Mouse (Mus musculus): ENCODE measurements around the gene C5ar1.
"Not testable (repeated sequence)": the region's sequence is repeated elsewhere in the genome, so short reads cannot be mapped to it uniquely, and the experiment has no call there.

The C5ar1 gene

DNA sequence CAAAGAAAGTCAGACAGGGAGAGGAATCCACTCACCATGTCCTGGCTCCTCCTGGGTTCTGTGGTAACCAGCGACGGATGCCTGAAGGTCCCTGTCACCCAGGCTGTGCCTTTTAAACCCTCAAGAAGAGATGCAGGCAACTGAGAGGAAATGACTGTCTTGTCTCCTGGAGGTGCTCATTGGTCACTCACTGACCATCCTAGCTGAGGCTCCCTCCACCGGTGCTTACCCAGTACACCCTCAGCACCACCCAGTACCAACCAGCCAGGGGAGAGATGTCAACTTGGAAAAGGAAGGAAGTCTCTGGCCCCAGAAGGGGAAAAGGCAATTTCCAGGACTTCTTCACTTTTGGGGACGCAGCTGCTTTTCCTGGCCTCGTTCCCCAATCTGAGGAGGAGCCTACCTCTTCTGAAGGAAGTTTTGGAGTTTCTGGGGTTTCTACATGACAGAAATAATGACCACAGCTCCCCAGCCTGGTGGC, at the start of gene C5ar1:
C5ar1 (minus strand) TSS at position 431 of the 481 bp plus-strand sequence.
- no peak for DNase-seq

DNA sequence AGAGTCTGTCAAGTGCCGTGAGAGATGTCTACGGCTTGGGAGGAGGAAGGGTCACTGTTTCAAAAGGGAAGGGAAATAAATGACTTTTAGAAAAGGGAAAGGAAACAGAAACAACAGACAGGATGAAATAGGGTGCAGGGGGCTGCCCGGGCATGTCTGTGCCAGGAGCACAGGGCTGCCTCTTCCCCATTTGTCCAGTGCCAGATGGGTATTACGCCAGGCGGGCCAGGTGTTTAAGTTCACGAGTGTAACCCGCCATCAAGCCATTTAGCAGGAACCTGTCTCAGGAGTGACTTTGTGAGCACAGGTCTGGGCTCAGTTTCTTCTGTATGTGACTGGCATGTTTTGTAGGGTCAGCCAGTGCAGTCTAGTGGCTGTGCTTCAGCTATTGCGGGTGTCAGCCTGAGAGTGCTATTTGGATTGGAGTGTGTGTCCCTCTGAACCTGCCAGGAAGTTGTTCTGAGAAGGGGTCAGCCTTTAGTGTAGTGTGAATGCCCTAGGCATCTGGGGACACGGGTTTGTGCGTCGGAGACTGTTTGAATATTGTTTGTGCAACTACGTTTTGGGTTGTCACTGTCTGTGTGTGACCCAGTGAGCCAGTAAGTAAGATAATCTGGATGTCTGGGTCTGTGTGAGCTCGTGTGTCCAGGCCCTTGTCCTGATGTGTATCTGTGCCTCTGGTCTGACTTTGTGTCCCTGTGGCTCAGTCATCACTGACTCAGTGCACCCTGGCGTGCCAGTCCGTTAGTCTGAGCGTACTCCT, 49.4 kb upstream of the C5ar1 start:
- peak in 1 of 2 experiments; percentile 20 for DNase-seq

DNA sequence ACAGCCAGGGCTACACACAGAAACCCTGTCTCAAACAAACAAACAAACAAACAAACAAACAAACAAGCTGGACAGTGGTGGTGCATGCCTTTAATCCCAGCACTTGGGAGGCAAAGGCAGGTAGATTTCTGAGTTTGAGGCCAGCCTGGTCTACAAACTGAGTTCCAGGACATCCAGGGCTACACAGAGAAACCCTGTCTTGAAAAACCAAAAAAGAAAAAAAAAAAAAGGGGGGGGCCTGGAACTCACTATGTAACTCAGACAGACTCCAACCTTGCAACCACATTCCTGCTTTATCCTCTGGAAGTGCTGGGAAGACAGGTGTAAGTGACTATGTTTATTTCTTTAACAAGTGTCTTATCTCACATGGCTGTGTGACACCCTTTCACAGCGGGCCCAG, 48.8 kb upstream of the C5ar1 start, which contains the start of gene Bbc3:
Bbc3 (plus strand) TSS at position 301 of the 400 bp plus-strand sequence.
- DNase-seq = not testable (repeated sequence)

DNA sequence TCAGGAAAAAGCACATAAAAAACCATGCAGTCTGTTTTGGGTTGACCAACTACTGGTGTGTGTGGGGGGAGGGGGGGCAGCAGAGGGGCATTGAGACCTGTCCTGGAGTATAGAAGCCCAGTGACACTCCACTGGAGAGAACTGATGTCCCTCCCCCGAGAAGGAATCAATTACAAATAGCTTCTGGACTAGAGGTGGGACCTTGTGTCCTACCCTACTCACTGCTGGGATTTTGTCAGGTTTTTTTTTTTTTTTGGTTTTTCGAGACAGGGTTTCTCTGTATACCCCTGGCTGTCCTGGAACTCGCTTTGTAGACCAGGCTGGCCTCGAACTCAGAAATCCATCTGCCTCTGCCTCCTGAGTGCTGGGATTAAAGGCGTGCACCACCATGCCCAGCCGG, 47.8 kb upstream of the C5ar1 start:
- DNase-seq = not testable (repeated sequence)

DNA sequence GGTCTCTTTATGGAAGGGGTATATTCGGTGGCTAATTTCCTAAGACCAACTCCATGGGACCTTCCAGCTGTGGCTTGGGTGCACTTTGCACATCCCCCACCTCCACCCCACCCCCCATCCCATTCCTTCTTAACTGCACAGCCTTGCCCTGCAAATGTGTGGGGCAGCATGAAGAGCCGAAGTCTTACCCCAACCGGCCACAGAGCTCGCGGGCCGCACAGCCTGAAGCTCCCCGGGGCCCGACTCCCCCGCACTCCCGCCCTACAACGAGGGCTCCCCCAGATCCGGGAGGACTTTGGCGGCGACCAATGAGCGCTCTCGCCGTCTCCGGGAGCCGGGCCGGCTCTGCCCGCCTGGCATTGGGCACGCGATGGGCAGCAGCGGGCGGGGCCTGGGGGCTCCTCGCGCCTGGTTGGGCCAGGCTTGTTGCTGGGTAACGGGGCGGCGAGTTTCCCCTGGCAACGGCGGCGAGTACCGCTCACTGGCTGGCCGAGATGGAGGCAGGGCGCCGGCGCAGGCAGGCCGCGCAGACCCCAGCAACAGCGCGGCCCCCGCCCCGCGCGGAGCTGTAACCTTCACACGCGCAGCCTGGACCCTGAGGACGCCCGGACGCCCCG, 40.2 kb upstream of the C5ar1 start:
- DNase-seq = peak; percentile 91 to 92

DNA sequence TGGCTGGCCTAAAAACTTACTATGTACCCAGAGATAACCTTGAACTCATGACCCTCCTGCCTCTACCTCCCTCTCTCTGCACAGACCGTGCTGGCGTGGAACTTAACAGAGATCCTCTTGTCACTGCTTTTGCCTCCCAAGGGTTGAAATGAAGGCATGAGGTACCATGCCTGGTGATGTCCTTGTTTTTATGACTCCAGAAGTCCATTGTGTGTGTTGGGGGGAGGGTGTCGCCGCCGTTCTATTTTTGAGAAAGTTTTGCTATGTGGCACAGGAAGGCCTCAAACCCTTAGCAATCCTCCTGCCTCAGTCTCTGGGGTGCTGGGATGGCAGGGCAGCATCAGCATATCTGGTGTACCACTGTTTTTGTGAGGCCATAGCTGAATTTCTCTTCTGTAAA, 39.6 kb upstream of the C5ar1 start:
- DNase-seq = no peak

GRCm38 (mm10) chr7:16297616-16298015, 38.3 kb upstream of the C5ar1 start:
- DNase-seq = no peak

DNA sequence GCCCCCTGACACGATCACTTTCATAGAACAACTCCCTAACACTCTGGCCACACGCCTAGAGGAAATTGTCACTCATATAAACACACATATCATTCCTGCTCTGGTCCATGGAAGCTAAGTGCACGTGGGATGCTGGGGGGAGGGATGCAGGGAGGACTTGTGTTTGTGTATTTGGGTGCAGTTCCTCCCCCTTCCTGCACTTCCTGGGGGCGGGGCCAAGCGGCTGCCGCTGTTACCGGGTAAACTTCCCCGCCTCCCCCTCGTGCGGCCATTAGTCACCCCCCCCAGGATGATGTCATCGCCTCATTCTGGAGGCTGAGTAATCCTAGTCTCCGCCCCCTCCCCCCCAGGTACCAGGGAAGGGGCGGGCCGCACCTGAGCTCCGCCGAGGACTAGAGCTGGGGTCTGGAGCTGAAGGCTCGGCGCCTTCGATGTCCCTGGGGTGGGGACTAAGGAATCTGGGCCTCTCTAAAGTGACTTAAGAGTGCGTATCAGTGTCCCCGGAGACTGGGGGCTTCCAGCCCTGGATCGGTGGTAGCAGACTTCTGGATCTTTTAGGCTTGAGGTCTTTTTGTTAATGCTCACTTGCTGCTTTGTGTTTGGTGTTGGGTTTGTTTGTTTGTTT, 37.5 kb upstream of the C5ar1 start:
- DNase-seq = peak; percentile 92 to 94

DNA sequence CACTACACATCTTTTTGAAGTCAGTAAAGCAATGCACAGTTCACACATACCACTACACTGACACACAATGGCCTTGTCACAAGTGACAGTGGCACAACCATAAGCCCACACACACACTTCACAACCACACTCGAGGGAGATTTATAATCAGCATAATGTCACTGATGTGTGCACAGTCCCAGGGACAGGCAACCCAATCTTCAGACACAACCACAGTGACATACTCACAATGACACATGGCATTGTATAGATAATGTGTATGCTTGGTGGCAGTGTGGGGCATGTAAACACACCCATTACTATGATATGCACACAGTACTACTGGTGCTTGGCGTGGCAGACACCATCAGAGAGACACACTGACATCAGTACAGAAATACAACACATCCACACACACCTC, 36.8 kb upstream of the C5ar1 start:
- DNase-seq = no peak

DNA sequence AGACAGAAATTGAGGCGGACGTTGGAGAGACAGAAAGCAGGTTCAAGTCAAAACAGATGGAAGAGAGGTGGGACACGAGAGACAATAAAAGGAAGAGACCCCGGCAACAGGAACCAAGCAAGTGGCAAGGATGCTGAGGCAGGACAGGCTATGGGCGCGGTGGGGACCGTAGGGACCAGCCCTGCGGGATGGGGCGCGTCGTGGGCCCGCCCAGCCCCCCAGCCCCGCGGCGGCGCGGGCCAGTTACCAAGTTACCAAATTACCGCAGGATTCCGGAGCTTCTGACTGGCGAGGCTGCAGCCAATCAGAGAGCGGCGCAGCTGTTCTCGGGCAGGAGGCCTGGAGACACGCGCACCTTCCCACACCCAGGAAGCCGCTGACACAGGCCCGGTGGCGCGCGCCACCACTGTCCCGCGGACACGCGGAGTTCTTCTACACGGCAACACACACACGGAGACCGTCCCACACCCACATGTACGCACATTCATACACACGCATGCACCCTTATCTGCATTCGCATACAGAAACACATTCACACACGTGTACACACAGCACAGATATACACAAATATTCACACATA, 36.1 kb upstream of the C5ar1 start:
- DNase-seq = peak; percentile 84

DNA sequence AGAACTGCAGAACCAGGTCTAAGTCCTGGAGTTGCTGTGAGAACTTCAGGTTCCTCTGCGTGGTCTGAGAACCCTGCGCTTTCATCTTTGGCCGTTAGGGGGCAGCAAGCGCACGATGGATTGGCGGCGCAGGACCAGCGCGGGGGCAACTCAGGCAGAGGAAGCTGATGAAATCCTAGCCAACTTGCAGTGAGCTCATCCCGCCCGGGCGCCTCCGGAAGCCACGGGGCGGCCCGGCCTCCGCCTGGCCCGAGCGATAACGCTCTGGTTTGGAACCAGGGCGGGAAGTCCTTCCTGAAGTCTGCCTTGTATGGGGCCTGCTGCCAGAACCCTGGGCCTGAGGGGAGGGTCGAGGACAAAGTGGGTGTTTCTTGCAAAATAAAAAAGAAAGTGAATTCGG, 35.5 kb upstream of the C5ar1 start:
- DNase-seq = peak; percentile 94 to 96

- DNase-seq = peak; percentile 36 to 65
These were observed 35.0 kb upstream of the C5ar1 start for GRCm38 (mm10) chr7:16294346-16294745.

DNA sequence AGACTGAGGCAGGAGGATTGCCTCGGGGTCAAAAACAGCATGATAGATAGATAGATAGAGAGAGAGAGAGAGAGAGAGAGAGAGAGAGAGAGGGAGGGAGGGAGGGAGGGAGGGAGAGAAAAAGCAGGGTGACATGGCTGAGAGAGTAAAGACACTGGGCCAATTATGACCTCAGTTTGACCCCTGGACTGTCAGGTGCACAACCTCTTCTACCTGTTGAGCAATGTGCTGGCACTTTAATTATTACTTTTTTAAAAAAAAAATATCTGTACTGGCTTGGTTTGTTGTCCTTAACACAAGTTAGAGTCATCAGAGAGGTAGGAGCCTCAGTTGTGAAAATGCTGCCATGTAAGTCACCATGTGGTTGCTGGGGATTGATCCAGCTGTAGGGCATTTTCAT, 28.5 kb upstream of the C5ar1 start:
- no peak for DNase-seq

DNA sequence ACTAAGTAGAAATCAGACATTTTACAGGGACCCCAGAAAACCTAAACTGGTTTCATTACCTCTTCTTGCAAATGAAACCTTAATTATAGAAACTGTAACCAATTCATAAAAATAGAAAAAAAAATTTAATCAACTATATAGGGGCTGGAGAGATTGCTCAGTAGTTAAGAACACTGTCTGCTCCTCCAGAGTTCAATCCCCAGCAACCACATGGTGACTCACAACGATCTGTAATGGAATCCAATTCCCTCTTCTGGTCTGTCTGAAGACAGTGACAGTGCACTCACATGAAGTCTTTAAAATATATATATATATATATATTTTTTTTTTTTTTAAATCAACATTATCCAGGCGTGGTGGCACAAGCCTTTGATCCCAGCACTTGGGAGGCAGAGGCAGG, 27.7 kb upstream of the C5ar1 start:
- DNase-seq = no peak

- peak; percentile 100 for DNase-seq
These were observed 27.0 kb upstream of the C5ar1 start, which contains the start of gene Ccdc9 for GRCm38 (mm10) chr7:16286026-16286961. TSS of gene Ccdc9 (minus strand) at chr7:16286795.

DNA sequence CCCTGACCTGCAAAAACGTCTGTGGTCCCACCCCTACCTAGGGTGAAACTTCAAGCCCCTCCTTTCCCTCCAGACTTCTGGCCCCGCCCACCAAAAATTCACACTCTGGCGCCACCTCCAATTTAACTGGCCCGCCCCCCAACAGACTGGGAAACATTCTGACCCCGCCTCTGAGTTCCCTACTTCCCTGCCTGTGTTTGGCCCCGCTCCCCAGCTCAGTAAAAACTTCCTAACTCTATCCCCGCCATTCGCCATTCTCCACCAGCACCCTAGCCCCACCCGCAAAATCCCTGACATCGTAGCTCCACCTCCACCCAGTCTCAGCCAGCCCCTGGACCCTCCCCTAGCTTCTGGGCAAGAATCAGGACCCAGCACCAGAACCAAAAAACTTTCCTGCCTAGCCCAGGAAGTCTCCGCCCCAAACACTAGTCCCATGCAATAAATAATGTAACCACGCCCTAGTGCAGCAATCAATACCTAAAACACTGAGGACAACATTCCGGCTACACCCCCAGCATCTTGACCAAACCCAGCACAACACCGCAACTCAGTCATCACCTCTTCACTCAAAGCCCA, 26.2 kb upstream of the C5ar1 start:
- peak; percentile 86 to 87 for DNase-seq

- no peak for DNase-seq
These were observed 25.6 kb upstream of the C5ar1 start for GRCm38 (mm10) chr7:16284904-16285303.

GRCm38 (mm10) chr7:16284001-16284400, 24.7 kb upstream of the C5ar1 start:
- no peak for DNase-seq

DNA sequence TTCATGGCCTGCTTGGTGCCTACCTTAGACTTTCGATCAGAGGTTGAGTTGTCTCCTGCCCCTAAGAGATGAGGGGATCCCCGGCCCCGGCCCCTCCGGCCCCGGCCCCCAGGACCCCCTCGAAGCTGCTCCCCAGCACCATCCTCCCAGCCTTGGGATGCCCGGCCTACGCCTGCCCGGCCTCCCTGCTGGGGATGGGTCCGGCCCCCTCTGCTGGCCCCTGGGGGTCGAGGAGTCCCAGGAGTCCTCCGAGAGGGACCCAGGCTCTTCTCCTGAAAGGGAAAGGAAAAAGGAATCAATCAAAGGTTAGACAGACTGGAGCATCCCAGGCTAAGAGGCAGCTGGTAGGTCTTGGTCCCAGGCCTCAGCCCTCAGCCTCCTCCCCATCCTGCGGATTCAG, 23.0 kb upstream of the C5ar1 start:
- DNase-seq = no peak

DNA sequence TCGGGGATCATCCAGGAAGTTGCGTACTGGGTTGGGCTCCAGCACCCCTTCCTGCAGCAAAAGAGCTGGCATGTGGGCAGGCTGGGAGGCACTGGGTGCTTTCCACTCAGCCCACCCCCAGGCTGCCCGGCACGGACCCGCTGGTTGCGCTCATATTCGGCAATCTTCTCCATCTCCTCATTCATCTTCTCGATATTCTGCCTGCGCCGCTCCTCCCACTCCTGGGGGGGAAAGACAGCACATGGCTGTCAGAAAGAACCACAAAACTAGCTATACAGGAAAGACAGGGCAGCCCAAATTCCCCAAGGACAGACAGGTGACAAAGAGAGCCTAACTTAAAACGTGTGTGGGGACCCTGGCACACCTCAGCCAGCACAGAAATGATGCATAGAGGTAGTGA, 21.4 kb upstream of the C5ar1 start:
- DNase-seq = no peak

Data from kidney, postnatal 36 days (tissue).